Mouse (Mus musculus): ENCODE measurements around the gene Atp2c2.

The Atp2c2 gene

GRCm38 (mm10) chr8:119699549-119700134, at the start of gene Atp2c2:
TSS of gene Atp2c2 (plus strand) at chr8:119700009.
- no peak for DNase-seq

GRCm38 (mm10) chr8:119651324-119651723, 48.5 kb upstream of the Atp2c2 start:
- DNase-seq: no peak

GRCm38 (mm10) chr8:119656709-119657464, 42.9 kb upstream of the Atp2c2 start:
- peak; percentile 18 for DNase-seq

- DNase-seq: no peak
Observed at GRCm38 (mm10) chr8:119661081-119661480, 38.7 kb upstream of the Atp2c2 start.

GRCm38 (mm10) chr8:119661892-119662291, 37.9 kb upstream of the Atp2c2 start:
- DNase-seq: no peak

GRCm38 (mm10) chr8:119663440-119663839, 36.4 kb upstream of the Atp2c2 start:
- DNase-seq: no peak

GRCm38 (mm10) chr8:119665270-119665669, 34.5 kb upstream of the Atp2c2 start:
- no peak for DNase-seq

GRCm38 (mm10) chr8:119666219-119666951, 33.4 kb upstream of the Atp2c2 start, which contains the start of gene Wfdc1:
TSS of gene Wfdc1 (plus strand) at chr8:119666365.
- DNase-seq: no peak

- no peak for DNase-seq
Observed at GRCm38 (mm10) chr8:119668447-119668846, 31.4 kb upstream of the Atp2c2 start.

GRCm38 (mm10) chr8:119669284-119669683, 30.5 kb upstream of the Atp2c2 start:
- no peak for DNase-seq

- DNase-seq: no peak
Observed at GRCm38 (mm10) chr8:119670419-119671091, 29.3 kb upstream of the Atp2c2 start.

- no peak for DNase-seq
Observed at GRCm38 (mm10) chr8:119673976-119674555, 25.7 kb upstream of the Atp2c2 start.

- DNase-seq: no peak
Observed at GRCm38 (mm10) chr8:119675457-119675856, 24.4 kb upstream of the Atp2c2 start.

- peak; percentile 92 for DNase-seq
Observed at GRCm38 (mm10) chr8:119676389-119676788, 23.4 kb upstream of the Atp2c2 start.

- peak; percentile 32 for DNase-seq
Observed at GRCm38 (mm10) chr8:119678138-119678843, 21.5 kb upstream of the Atp2c2 start.

GRCm38 (mm10) chr8:119679184-119679583, 20.6 kb upstream of the Atp2c2 start:
- no peak for DNase-seq

GRCm38 (mm10) chr8:119690602-119691001, 9.2 kb upstream of the Atp2c2 start:
- no peak for DNase-seq

- no peak for DNase-seq
Observed at GRCm38 (mm10) chr8:119691989-119692388, 7.8 kb upstream of the Atp2c2 start.

- DNase-seq: no peak
Observed at GRCm38 (mm10) chr8:119694696-119695095, 5.1 kb upstream of the Atp2c2 start.

GRCm38 (mm10) chr8:119697163-119697562, 2.6 kb upstream of the Atp2c2 start:
- no peak for DNase-seq

- DNase-seq: peak; percentile 48
Observed at GRCm38 (mm10) chr8:119698960-119699359, 849 bp upstream of the Atp2c2 start.

GRCm38 (mm10) chr8:119702965-119703364, 3.2 kb downstream of the Atp2c2 start:
- DNase-seq: no peak

Data from right cerebral cortex, postnatal 14 days (tissue).